ENCODE assay signal across 16 mouse cellular contexts in genomic region chr11:52433797-52434195, GRCm38 (mm10). TPM values are rescaled to one million over a fixed set of nuclear protein-coding genes. Genes with fewer than 3 reads are reported as not detected.
DNase-seq lines count a peak whose midpoint lies in the region; ATAC-seq and TF ChIP-seq lines count a peak whose summit lies in the region.
"Had no signal": no experiment of that assay in that cellular context is flagged by ENCODE, and none has a peak within 500 bp of the region (broad histone marks: within the 10 kb centered on the region; RNA-seq: fewer than 3 reads in every experiment).

No protein-coding gene starts in this region.

- no peak for DNase-seq in left cerebral cortex, adult 2 months (ENCODE audit: extremely low spot score in 1 of 2, low spot score in 2 of 2)
- no peak for DNase-seq in left cerebral cortex, adult 9 months (ENCODE audit: low spot score in 2 of 2)
- DNase-seq in Muller cell, postnatal 12 days (ENCODE audit: inconsistent ontology term), result peak; percentile 83
- DNase-seq in NIH3T3 (ENCODE audit: low read depth), result peak; percentile 54
- peak; percentile 13 for DNase-seq in ZHBTc4 (ENCODE audit: low read depth, low spot score)
- no peak for DNase-seq in kidney, postnatal 14 days
- no peak for DNase-seq in lung, postnatal 10 days
- DNase-seq: B cell, adult 2 months; cerebellum, adult 11 months; cerebellum, adult 11-12 months; cerebellum, adult 18-20 months; cerebellum, adult 2 months; cerebellum, adult 8-10 months had no signal

- no peak for ATAC-seq in frontal cortex, adult (ENCODE audit: low TSS enrichment)
- ATAC-seq: activated CD4-positive, CD25-positive, alpha-beta regulatory T cell, adult 4 months; CD4-positive, CD25-positive, alpha-beta regulatory T cell, adult 4 months had no signal

- TF ChIP-seq CTCF in left cerebral cortex, adult 2 months (IDR thresholded peaks at IDR 0.05), result no peak

- intact Hi-C loops in left cerebral cortex, adult 2 months (cut with DNase I), result loop anchor here (5.0 kb wide), 2 partner anchors 324 to 454 kb away; no protein-coding TSS in a partner anchor

- H3K27ac ChIP-seq in left cerebral cortex, adult 2 months, result peak overlapping the region; percentile 24; the same call in 1 of the 2 replicates

- no peak overlapping the region for H3K4me3 ChIP-seq in left cerebral cortex, adult 2 months

RNA-seq across cellular contexts. Expression of gene 9530068E07Rik, which starts 37.6 kb away (rescaled TPM):
- 10 to 100 TPM; 59.2 to 64.2 TPM for total RNA-seq in left cerebral cortex, adult 2 months (2021)

Comparison
In these comparisons a context has a peak if more than half of its experiments do, and no peak if none do; other contexts are left out.
1. DNase-seq: peak in Muller cell, postnatal 12 days (single experiment), NIH3T3 (single experiment) and ZHBTc4 (single experiment); none in left cerebral cortex, adult 2 months (0 of 2), left cerebral cortex, adult 9 months (0 of 2), kidney, postnatal 14 days (single experiment) and lung, postnatal 10 days (single experiment).